Mouse (Mus musculus): ENCODE measurements around the gene Smarca2.

- TF ChIP-seq CTCF (IDR thresholded peaks at IDR 0.05; ENCODE audit: control insufficient read depth, insufficient read depth, insufficient read length) (no peak), FOSL1 (IDR thresholded peaks at IDR 0.05; ENCODE audit: insufficient read depth, low read length, poor library complexity, severe bottlenecking) (no peak), CEBPB (IDR thresholded peaks at IDR 0.05; ENCODE audit: low read depth) (no peak)
Observed at GRCm38 (mm10) chr19:26765483-26765882, 160.6 kb downstream of the Smarca2 start.
